Mouse (Mus musculus) skeletal muscle tissue, postnatal 0 days (tissue): Measurements from ENCODE around the gene Tdp2. TPM values are rescaled to one million over a fixed set of nuclear protein-coding genes. Genes with fewer than 3 reads are reported as not detected.

Experiments
- polyA plus RNA-seq: library from polyadenylated mRNA; unstranded; fragments of >200 nt; fragmentation: Nextera tagmentation; extraction: Ambion mirVana; gene quantifications from 2 replicates; pipeline ENCODE4 v1.2.1, GENCODE M21; 2015

Tdp2 gene
- polyA plus RNA-seq: 15.2 and 17.2 TPM in 2 replicates

GRCm38 (mm10) chr13:24831353-24832130 is at the start of gene Tdp2, which contains the start of gene Acot13:
TSS of gene Tdp2 (plus strand) at chr13:24831679.
TSS of gene Acot13 (minus strand) at chr13:24831540.

DNA sequence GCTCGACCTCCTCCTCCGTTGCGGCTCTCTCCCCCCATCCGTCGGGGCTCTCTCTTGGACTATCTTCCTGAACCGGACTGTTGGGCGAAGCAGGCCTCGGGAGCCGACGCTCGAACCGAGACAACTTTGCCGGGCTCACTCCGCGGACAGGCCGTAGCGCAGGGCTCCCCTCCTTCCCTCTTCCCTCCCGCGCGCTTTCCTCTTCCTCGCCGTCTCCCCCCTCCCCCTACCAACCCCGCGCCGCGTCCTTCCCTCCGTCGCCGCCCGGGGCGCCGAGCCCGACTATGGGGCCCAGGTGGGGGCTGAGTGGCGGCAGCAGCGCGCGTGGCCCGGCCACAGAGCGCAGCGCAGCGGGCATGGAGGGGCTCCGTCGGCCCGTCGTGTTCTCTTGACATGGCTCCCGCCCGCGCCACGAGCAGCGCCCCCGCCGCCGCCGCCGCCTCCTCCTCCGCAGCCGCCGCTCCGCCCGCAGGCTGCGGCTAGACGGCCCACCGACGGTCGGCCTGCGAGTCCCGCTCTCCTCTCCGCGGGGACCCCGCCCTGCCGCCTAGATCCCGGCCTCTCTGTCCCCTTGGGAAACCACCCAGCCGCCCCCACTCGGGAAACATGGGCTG is 30.1 kb upstream of the Tdp2 start, which contains the start of gene BC005537:
Gene BC005537 (plus strand): TSS at position 350 of the 614 bp plus-strand sequence.

DNA sequence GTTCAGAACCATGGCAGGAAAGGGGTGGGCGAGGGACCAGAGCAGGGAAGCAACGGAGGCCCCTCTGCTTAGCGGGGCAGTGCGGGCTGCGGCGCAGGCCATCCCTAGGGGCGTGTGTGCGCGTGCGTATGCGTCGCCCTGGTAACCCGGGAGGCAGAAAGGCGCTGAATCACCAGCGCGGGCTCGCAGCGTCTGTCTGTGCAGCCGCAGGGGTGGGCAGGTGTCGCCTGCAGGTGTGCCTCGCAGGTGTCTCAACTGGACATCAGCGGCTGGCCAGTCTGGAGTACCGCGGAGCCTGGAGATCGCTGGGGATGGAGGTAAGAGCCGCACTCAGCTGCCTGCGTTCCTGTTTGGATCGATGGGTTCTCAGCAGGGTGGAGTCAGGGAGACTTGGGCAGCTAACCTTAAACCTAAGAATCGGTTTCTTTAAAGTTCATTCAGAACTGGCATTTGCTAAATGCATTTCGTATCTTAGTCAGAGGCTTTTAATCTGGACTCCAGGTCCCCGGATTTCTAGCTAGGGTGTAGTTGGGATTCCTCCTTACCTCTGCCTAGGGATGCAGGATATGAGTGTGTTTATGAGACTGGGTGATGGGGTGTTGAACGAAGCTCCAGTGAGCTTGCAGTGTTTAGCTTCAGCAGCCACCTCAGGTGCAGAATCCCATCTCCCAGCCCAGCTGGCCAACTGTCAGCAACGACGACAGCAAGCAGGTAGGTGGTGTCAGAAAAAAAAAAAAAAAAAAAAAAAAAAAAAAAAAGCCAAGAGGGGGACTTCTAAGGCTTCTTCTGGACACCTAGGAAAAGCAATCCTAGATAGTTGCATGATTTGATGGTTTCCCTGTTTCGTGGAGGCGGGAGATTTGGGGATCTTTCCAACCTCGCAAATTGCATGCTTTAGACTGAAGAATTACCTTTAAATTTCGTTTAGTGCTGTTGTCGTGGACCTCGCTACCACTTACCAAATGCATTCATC is 13.8 kb downstream of the Tdp2 start, which contains the start of gene D130043K22Rik:
Gene D130043K22Rik (plus strand): TSS at position 153 of the 973 bp plus-strand sequence.

Other genes starting within 250 kb of the Tdp2 start
- gene Ripor2, start 249.5 kb upstream of the Tdp2 start, polyA plus RNA-seq: 6.5 and 7.1 TPM in 2 replicates
- gene Armh2, start 90.4 kb upstream of the Tdp2 start, polyA plus RNA-seq: not detected in 2 replicates
- 14.3 and 17.9 TPM in 2 replicates for gene Gmnn, start 69.8 kb upstream of the Tdp2 start, polyA plus RNA-seq
- 9.7 and 10.4 TPM in 2 replicates for gene BC005537, start 30.0 kb upstream of the Tdp2 start, polyA plus RNA-seq
- 161 and 181 TPM in 2 replicates for gene Acot13, start 139 bp upstream of the Tdp2 start, polyA plus RNA-seq
- not detected in 2 replicates for gene D130043K22Rik, start 13.5 kb downstream of the Tdp2 start, polyA plus RNA-seq
- gene Aldh5a1, start 106.0 kb downstream of the Tdp2 start, polyA plus RNA-seq: 1.9 and 2.1 TPM in 2 replicates
- 0.13 and 0.82 TPM in 2 replicates for gene Gpld1, start 111.5 kb downstream of the Tdp2 start, polyA plus RNA-seq
- gene Mrs2, start 188.7 kb downstream of the Tdp2 start, polyA plus RNA-seq: 8.9 and 11.6 TPM in 2 replicates
- 0.33 TPM in 1 of 2 replicates, not detected in the other for gene Dcdc2a, start 224.3 kb downstream of the Tdp2 start, polyA plus RNA-seq